Mouse (Mus musculus) C2C12 (cell line): ENCODE data around the gene Farp2. TPM values are rescaled to one million over a fixed set of nuclear protein-coding genes. Genes with fewer than 3 reads are reported as not detected.

Source experiments
- H3K27me3 ChIP-seq: one replicate; pipeline ENCODE4 v1.6.1; 2011; ENCODE audit not compliant: control insufficient read depth, insufficient read depth, insufficient read length
- H3K36me3 ChIP-seq: one replicate; pipeline ENCODE4 v1.6.1; 2011; ENCODE audit not compliant: control insufficient read depth, insufficient read depth
- H3K4me3 ChIP-seq: one replicate; pipeline ENCODE4 v1.5.1; 2011; ENCODE audit warnings: mild to moderate bottlenecking, control low read depth; ENCODE audit not compliant: poor library complexity, insufficient read depth, severe bottlenecking
- H3K79me2 ChIP-seq: one replicate; pipeline ENCODE4 v1.6.1; 2011; ENCODE audit not compliant: control insufficient read depth, insufficient read depth
- H3K79me3 ChIP-seq: one replicate; pipeline ENCODE4 v1.6.1; 2011; ENCODE audit warnings: low read depth, control low read depth
- H3ac ChIP-seq: one replicate; pipeline ENCODE3; 2011; ENCODE audit warnings: low read depth; ENCODE audit not compliant: control insufficient read depth, insufficient read length
- CEBPB ChIP-seq: IDR thresholded peaks from one replicate; pipeline ENCODE4 v1.6.1; 2011; ENCODE audit warnings: low read depth, mild to moderate bottlenecking, control low read depth, moderate library complexity
- CTCF ChIP-seq: IDR thresholded peaks from one replicate; pipeline ENCODE4 v1.5.1; 2011; ENCODE audit not compliant: control insufficient read depth, insufficient read depth, insufficient read length
- FOSL1 ChIP-seq: IDR thresholded peaks from one replicate; pipeline ENCODE4 v1.8.0; 2011; ENCODE audit warnings: mild to moderate bottlenecking, low read length; ENCODE audit not compliant: poor library complexity, insufficient read depth, severe bottlenecking
- MAX ChIP-seq: IDR thresholded peaks from one replicate; pipeline ENCODE4 v1.6.1; 2011; ENCODE audit warnings: mild to moderate bottlenecking, control low read depth
- MYOD1 ChIP-seq: IDR thresholded peaks from one replicate; pipeline ENCODE4 v1.6.1; 2011; ENCODE audit warnings: low read depth; ENCODE audit not compliant: control insufficient read depth, insufficient read length
- MYOG ChIP-seq: IDR thresholded peaks from one replicate; pipeline ENCODE4 v1.6.1; 2011; ENCODE audit not compliant: control insufficient read depth, insufficient read length; ENCODE audit errors: extremely low read depth
- USF1 ChIP-seq: IDR thresholded peaks from one replicate; pipeline ENCODE4 v1.6.1; 2011; ENCODE audit warnings: low read depth, mild to moderate bottlenecking, control low read depth, moderate library complexity
- polyA plus RNA-seq: library from polyadenylated mRNA; unstranded; fragments of >200 nt; fragmentation: generic; extraction: Trizol; gene quantifications from one replicate; pipeline ENCODE4 v1.2.1, GENCODE M21; 2012; ENCODE audit warnings: missing spikeins

Farp2 gene
- polyA plus RNA-seq, 1 experiment: 3.0 TPM

DNA sequence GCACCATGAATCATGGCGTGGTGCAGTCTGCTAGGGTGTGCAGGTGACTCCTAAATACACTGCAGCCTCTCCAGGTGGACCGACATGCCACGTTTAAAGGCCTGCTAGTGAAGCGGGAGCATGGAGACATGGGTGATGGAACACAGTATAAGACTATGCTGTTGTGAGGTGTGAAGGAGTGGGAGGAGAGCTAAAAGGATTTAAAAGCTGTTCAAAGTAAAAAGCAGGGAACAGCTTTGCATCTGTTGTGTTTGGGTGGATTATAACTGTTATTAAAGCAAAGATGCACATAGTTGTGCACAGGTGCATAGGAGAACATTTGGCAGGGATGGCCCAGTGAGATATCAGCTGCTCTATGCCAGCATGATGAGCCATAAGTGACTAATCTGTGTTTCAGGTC, 66.0 kb downstream of the Farp2 start:
- Histone ChIP-seq H3K27me3 (no peaks in the 10 kb centered on the region), H3K79me2 (no peaks in the 10 kb centered on the region), H3K36me3 (no peaks in the 10 kb centered on the region), H3K79me3 (no peaks in the 10 kb centered on the region), H3ac (no peak overlapping the region), H3K4me3 (no peak overlapping the region)
- TF ChIP-seq USF1 (no peak), MYOG (no peak), CTCF (no peak), FOSL1 (no peak), MYOD1 (no peak), CEBPB (no peak), MAX (no peak)

DNA sequence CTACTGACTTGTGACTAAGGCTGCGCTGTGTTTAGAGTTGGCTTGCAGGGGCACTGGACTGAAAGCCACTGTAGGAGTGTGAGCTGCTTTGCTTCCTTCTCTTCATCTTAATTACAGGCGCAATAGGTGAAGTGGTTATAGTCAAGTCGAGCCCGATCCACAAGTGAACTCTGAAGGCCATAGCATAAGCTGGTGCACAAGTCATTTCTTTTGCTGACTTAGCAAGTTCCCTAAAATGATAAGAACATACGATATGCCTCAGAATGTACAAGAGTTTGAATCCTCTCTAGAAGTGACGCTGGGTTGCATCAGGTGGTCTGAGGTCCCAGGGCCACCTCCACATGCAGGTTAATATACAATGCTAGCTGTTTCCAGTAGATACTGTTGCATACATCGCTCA, 69.7 kb downstream of the Farp2 start:
- Histone ChIP-seq H3ac (no peak overlapping the region), H3K36me3 (no peaks in the 10 kb centered on the region), H3K79me2 (no peaks in the 10 kb centered on the region)

DNA sequence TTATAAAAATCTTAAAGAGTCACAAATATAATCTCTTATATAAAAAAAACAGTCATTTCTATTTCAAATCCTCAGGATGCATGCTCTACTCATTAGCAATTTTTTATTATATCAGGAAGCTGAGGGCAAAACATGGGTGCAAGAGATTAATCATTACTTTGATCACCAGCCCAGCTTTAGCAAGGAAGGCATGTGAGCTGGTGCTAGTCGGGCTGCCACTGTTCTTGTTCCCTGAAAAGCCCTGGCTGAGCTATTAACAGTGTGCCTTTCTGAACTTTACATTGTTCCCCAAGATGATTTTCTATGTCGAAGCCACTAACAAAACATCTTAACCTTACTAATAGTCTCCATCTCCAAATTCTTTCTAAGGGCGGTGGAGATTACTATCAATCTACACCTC, 76.5 kb downstream of the Farp2 start:
- no peaks in the 10 kb centered on the region for H3K79me3 ChIP-seq
- H3K27me3 ChIP-seq: no peaks in the 10 kb centered on the region
- no peaks in the 10 kb centered on the region for H3K79me2 ChIP-seq
- H3K4me3 ChIP-seq: no peak overlapping the region
- TF ChIP-seq CEBPB: no peak
- no peak for TF ChIP-seq USF1
- no peak for TF ChIP-seq MYOD1
- no peak for TF ChIP-seq CTCF
- no peak for TF ChIP-seq MAX
- no peak for TF ChIP-seq MYOG
- no peak for TF ChIP-seq FOSL1
- no peaks in the 10 kb centered on the region for H3K36me3 ChIP-seq
- H3ac ChIP-seq: no peak overlapping the region

More for the DNA sequence above, 69.7 kb downstream of the Farp2 start:
- TF ChIP-seq CEBPB (no peak), CTCF (no peak), MAX (no peak), FOSL1 (no peak), MYOD1 (no peak), USF1 (no peak), MYOG (no peak)
- Histone ChIP-seq H3K27me3 (no peaks in the 10 kb centered on the region), H3K4me3 (no peak overlapping the region), H3K79me3 (no peaks in the 10 kb centered on the region)

DNA sequence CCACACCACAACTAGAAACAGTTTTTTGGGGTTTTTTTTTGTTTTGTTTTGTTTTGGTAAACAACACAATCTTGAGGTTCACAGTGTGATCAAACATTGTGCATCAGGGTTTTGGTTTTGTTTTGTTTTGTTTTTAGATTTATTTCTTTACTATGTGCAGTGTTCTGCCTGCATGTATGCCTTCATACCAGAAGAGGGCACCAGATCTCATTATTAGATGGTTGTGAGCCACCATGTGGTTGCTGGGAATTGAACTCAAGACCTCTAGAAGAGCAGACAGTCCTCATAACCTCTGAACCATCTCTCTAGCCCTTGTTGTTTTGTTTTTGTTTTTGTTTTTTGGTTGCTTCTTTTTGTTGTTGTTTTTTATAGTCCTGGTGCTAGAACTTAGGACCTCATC, 82.1 kb downstream of the Farp2 start:
- Histone ChIP-seq H3K79me3 (no peaks in the 10 kb centered on the region), H3K4me3 (no peak overlapping the region), H3K79me2 (no peaks in the 10 kb centered on the region), H3ac (no peak overlapping the region), H3K27me3 (no peaks in the 10 kb centered on the region), H3K36me3 (no peaks in the 10 kb centered on the region)
- no peak for TF ChIP-seq MAX

DNA sequence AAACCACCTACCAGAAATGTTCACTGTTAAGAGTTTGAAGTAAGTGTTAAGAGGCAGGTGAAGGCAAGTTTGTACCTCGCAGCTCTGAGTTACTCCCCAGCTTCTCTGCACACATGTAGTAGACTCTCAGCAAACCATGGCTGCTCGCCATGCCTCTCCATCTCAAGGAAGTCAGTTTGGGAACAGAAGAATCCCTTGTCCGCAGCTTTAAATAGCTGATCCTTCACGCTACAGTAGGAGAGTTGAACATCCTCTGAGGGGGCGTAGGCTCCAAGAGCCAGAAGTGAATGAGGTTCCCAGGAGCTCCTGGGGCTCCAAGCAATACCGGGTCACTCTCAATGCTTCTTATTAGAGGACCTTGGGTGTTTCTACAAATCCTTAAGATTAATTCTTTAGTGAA, 84.0 kb downstream of the Farp2 start:
- no peaks in the 10 kb centered on the region for H3K36me3 ChIP-seq
- TF ChIP-seq FOSL1: no peak
- TF ChIP-seq USF1: no peak
- no peak for TF ChIP-seq MYOD1
- no peak for TF ChIP-seq CEBPB
- TF ChIP-seq MYOG: no peak
- TF ChIP-seq MAX: no peak
- TF ChIP-seq CTCF: no peak

DNA sequence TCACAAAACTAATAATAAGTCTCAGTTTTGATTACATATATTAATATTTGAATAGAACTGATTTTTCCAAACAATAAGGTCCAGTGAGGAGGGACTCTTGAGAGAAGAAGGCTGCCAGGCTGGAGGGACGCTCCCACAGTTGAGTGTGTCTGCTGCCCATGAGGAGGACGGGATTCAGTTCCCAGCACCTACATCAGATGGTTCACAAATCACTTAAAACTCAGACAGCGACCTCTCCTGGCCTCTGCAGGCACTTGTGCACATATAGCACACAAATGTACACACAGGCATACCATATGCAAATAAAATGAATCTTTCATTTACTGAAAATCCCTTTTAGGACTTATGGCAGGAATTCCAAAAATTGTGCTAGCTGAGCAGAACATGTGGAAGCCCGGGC, 91.0 kb downstream of the Farp2 start:
- TF ChIP-seq MYOD1: no peak
- TF ChIP-seq MAX: no peak
- no peak for TF ChIP-seq MYOG
- TF ChIP-seq CEBPB: no peak
- TF ChIP-seq CTCF: no peak
- TF ChIP-seq USF1: no peak
- TF ChIP-seq FOSL1: no peak
- H3K27me3 ChIP-seq: no peaks in the 10 kb centered on the region
- H3K79me2 ChIP-seq: no peaks in the 10 kb centered on the region
- H3K4me3 ChIP-seq: no peak overlapping the region
- no peak overlapping the region for H3ac ChIP-seq
- no peaks in the 10 kb centered on the region for H3K79me3 ChIP-seq
- H3K36me3 ChIP-seq: no peaks in the 10 kb centered on the region

More for the DNA sequence above, 84.0 kb downstream of the Farp2 start:
- H3ac ChIP-seq: no peak overlapping the region
- no peaks in the 10 kb centered on the region for H3K79me2 ChIP-seq
- no peaks in the 10 kb centered on the region for H3K79me3 ChIP-seq
- H3K27me3 ChIP-seq: no peaks in the 10 kb centered on the region
- H3K4me3 ChIP-seq: no peak overlapping the region

DNA sequence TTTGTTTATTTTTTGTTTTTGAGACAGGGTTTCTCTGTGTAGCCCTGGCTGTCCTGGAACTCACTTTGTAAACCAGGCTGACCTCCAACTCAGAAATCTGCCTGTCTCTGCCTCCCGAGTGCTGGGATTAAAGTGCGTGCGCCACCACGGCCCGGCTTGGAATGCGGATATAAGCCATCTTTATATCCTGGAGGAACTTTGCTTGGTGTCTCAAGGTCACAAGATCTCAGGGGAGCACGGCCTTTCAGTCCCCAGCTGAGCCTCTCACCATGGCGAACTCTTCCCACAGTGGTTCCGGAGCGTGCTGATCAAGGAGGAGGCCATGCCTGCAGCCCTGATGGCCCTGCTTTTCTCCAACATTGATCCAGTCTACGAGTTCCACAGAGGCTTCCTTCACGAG, 92.0 kb downstream of the Farp2 start:
- Histone ChIP-seq H3K27me3 (no peaks in the 10 kb centered on the region), H3K4me3 (no peak overlapping the region), H3K79me2 (no peaks in the 10 kb centered on the region), H3K36me3 (no peaks in the 10 kb centered on the region), H3ac (no peak overlapping the region), H3K79me3 (no peaks in the 10 kb centered on the region)
- no peak for TF ChIP-seq FOSL1
